ENCODE assay signal across 8 mouse cellular contexts in genomic region chr2:153483118-153483983, GRCm38 (mm10). TPM values are rescaled to one million over a fixed set of nuclear protein-coding genes. Genes with fewer than 3 reads are reported as not detected.
A peak's percentile ranks its signal among the peaks of the same experiment; 100 is the strongest.
DNase-seq lines count a peak whose midpoint lies in the region; ATAC-seq lines count a peak whose summit lies in the region.

No protein-coding gene starts in this region.

- peak overlapping the region; percentile 8 for H3K9ac ChIP-seq in hindbrain, embryonic 12.5 days

- peak overlapping the region; percentile 31; the same call in 1 of the 2 replicates for H3K4me3 ChIP-seq in heart, embryonic 10.5 days
- no peak overlapping the region for H3K4me3 ChIP-seq in hindbrain, embryonic 12.5 days
- peak overlapping the region; percentile 25 for H3K4me3 ChIP-seq in midbrain, embryonic 10.5 days

- H3K27me3 ChIP-seq in heart, embryonic 10.5 days (ENCODE audit: insufficient read depth, poor library complexity, severe bottlenecking) = peaks cover 22% of the 10 kb centered on the region
- H3K27me3 ChIP-seq in hindbrain, embryonic 12.5 days = peaks cover 19% of the 10 kb centered on the region; the same call in 1 of the 2 replicates
- H3K27me3 ChIP-seq in midbrain, embryonic 10.5 days (ENCODE audit: low read depth, poor library complexity, severe bottlenecking) = peaks cover 44% of the 10 kb centered on the region

- peaks cover 54% of the 10 kb centered on the region for H3K4me1 ChIP-seq in heart, embryonic 10.5 days
- peaks cover 31% of the 10 kb centered on the region for H3K4me1 ChIP-seq in hindbrain, embryonic 12.5 days
- peaks cover 46% of the 10 kb centered on the region for H3K4me1 ChIP-seq in midbrain, embryonic 10.5 days

- H3K36me3 ChIP-seq in heart, embryonic 10.5 days = no peaks in the 10 kb centered on the region
- H3K36me3 ChIP-seq in hindbrain, embryonic 12.5 days = no peaks in the 10 kb centered on the region
- H3K36me3 ChIP-seq in midbrain, embryonic 10.5 days = no peaks in the 10 kb centered on the region

- 15% methylated on average over 20 of the region's 20 CpGs for WGBS in heart, embryonic 10.5 days
- 6% methylated on average over 20 of the region's 20 CpGs for WGBS in hindbrain, embryonic 12.5 days
- WGBS in midbrain, embryonic 10.5 days = 13% methylated on average over 20 of the region's 20 CpGs

- ATAC-seq in erythroblast, adult 5-6 weeks (replicated peaks; ENCODE audit: low FRiP score, poor library complexity, severe bottlenecking) = peak; percentile 79
- peak; percentile 66 for ATAC-seq in hindbrain, embryonic 12.5 days (ENCODE audit: low FRiP score)

- H3K27ac ChIP-seq in heart, embryonic 10.5 days = peak overlapping the region; percentile 80
- H3K27ac ChIP-seq in hindbrain, embryonic 12.5 days = peak overlapping the region; percentile 85
- peak overlapping the region; percentile 61 for H3K27ac ChIP-seq in midbrain, embryonic 10.5 days (replicated peaks)

- DNase-seq in heart, embryonic 10.5 days (ENCODE audit: low spot score) = no peak
- DNase-seq in heart, adult 8-10 months (ENCODE audit: low spot score) = no peak
- DNase-seq in adrenal gland, postnatal 25 days = peak; percentile 80
- peak; percentile 72 to 81 for DNase-seq in left cerebral cortex, postnatal 14 days (ENCODE audit: low spot score in 2 of 2)
- peak; percentile 45 for DNase-seq in midbrain, embryonic 10.5 days (ENCODE audit: low spot score)
- peak; percentile 63 to 64 for DNase-seq in spleen, postnatal 36 days (ENCODE audit: low spot score in 2 of 2)

- intact Hi-C loops in left cerebral cortex, postnatal 14 days (cut with DNase I) = no loop called here

- no peaks in the 10 kb centered on the region for H3K9me3 ChIP-seq in heart, embryonic 10.5 days
- no peaks in the 10 kb centered on the region for H3K9me3 ChIP-seq in hindbrain, embryonic 12.5 days (replicated peaks)
- H3K9me3 ChIP-seq in midbrain, embryonic 10.5 days (replicated peaks) = no peaks in the 10 kb centered on the region

- peak overlapping the region; percentile 38 for H3K4me2 ChIP-seq in hindbrain, embryonic 12.5 days (replicated peaks)

RNA-seq across cellular contexts. Expression of gene 4930404H24Rik, which starts 9.2 kb away (rescaled TPM):
- not detected in 2 replicates for polyA plus RNA-seq in heart, embryonic 10.5 days (2016; fragmentation: Nextera tagmentation; extraction: Ambion mirVana)
- not detected for total RNA-seq in heart, adult 8-10 months (2022)
- not detected in 2 replicates for total RNA-seq in adrenal gland, postnatal 25 days (2021)
- total RNA-seq in erythroblast, adult 5-6 weeks (2015; ENCODE audit: low replicate concordance) = 7.1 TPM in 1 of 2 replicates, not detected in the other
- not detected in 2 replicates for total RNA-seq in erythroblast, adult 5-6 weeks (2017; ENCODE audit: low replicate concordance)
- polyA plus RNA-seq in hindbrain, embryonic 12.5 days (2016; fragmentation: Nextera tagmentation; extraction: Ambion mirVana) = not detected in 2 replicates
- 1 to 10 TPM in 1 of 2 experiments, not detected in 1; 1.4 TPM for total RNA-seq in left cerebral cortex, postnatal 14 days (2021)
- polyA plus RNA-seq in midbrain, embryonic 10.5 days (2016; fragmentation: Nextera tagmentation; extraction: Ambion mirVana) = not detected in 2 replicates

RNA-seq across cellular contexts. Expression of gene Nol4l, which starts 46.4 kb away (rescaled TPM):
- polyA plus RNA-seq in heart, embryonic 10.5 days (2016; fragmentation: Nextera tagmentation; extraction: Ambion mirVana) = 20.8 and 21.4 TPM in 2 replicates
- total RNA-seq in heart, adult 8-10 months (2022) = 1 to 10 TPM; 2.2 to 3.6 (median 3.0) TPM
- 12.7 and 16.1 TPM in 2 replicates for total RNA-seq in adrenal gland, postnatal 25 days (2021)
- 2.7 and 6.1 TPM in 2 replicates for total RNA-seq in erythroblast, adult 5-6 weeks (2015; ENCODE audit: low replicate concordance)
- 1.8 and 4.3 TPM in 2 replicates for total RNA-seq in erythroblast, adult 5-6 weeks (2017; ENCODE audit: low replicate concordance)
- 33.9 and 36.8 TPM in 2 replicates for polyA plus RNA-seq in hindbrain, embryonic 12.5 days (2016; fragmentation: Nextera tagmentation; extraction: Ambion mirVana)
- 10 to 100 TPM; 44.8 to 46.8 TPM for total RNA-seq in left cerebral cortex, postnatal 14 days (2021)
- polyA plus RNA-seq in midbrain, embryonic 10.5 days (2016; fragmentation: Nextera tagmentation; extraction: Ambion mirVana) = 12.8 and 16.8 TPM in 2 replicates

Comparison
In these comparisons a context has a peak if more than half of its experiments do, and no peak if none do; other contexts are left out.
1. DNase-seq: peak in adrenal gland, postnatal 25 days (single experiment), left cerebral cortex, postnatal 14 days (2 of 2), midbrain, embryonic 10.5 days (single experiment) and spleen, postnatal 36 days (2 of 2); none in heart, embryonic 10.5 days (single experiment) and heart, adult 8-10 months (single experiment).
2. Peak in every context shown above with its lines, with median percentiles within 50 percentile points of each other: H3K27ac ChIP-seq.